Mouse (Mus musculus): ENCODE results near the gene Rubcn.
A peak's percentile ranks its signal among the peaks of the same experiment; 100 is the strongest.

Rubcn gene

GRCm38 (mm10) chr16:32870231-32870630 lies 7.3 kb downstream of the Rubcn start:
- DNase-seq (ENCODE audit: low spot score), result no peak

- peak; percentile 70 for DNase-seq (ENCODE audit: low spot score)
Measured at GRCm38 (mm10) chr16:32867919-32868552, 9.5 kb downstream of the Rubcn start.

GRCm38 (mm10) chr16:32866713-32867112 lies 10.9 kb downstream of the Rubcn start:
- DNase-seq (ENCODE audit: low spot score), result no peak

GRCm38 (mm10) chr16:32865401-32865800 lies 12.2 kb downstream of the Rubcn start:
- no peak for DNase-seq (ENCODE audit: low spot score)

- DNase-seq (ENCODE audit: low spot score), result no peak
Measured at GRCm38 (mm10) chr16:32861813-32862385, 15.7 kb downstream of the Rubcn start.

GRCm38 (mm10) chr16:32858771-32859636 lies 18.6 kb downstream of the Rubcn start:
- peak; percentile 46 for DNase-seq (ENCODE audit: low spot score)

GRCm38 (mm10) chr16:32858356-32858755 lies 19.2 kb downstream of the Rubcn start:
- no peak for DNase-seq (ENCODE audit: low spot score)

- no peak for DNase-seq (ENCODE audit: low spot score)
Measured at GRCm38 (mm10) chr16:32856751-32857150, 20.8 kb downstream of the Rubcn start.

GRCm38 (mm10) chr16:32854050-32854571 lies 23.5 kb downstream of the Rubcn start:
- no peak for DNase-seq (ENCODE audit: low spot score)

- no peak for DNase-seq (ENCODE audit: low spot score)
Measured at GRCm38 (mm10) chr16:32853492-32854049, 24.0 kb downstream of the Rubcn start.

- DNase-seq (ENCODE audit: low spot score), result no peak
Measured at GRCm38 (mm10) chr16:32849042-32849830, 28.3 kb downstream of the Rubcn start.

- DNase-seq (ENCODE audit: low spot score), result no peak
Measured at GRCm38 (mm10) chr16:32847103-32847502, 30.5 kb downstream of the Rubcn start.

GRCm38 (mm10) chr16:32831501-32831900 lies 46.1 kb downstream of the Rubcn start:
- DNase-seq (ENCODE audit: low spot score), result no peak

GRCm38 (mm10) chr16:32829104-32829503 lies 48.5 kb downstream of the Rubcn start:
- no peak for DNase-seq (ENCODE audit: low spot score)

GRCm38 (mm10) chr16:32826521-32826920 lies 51.0 kb downstream of the Rubcn start:
- no peak for DNase-seq (ENCODE audit: low spot score)

GRCm38 (mm10) chr16:32825380-32825779 lies 52.2 kb downstream of the Rubcn start:
- no peak for DNase-seq (ENCODE audit: low spot score)

- no peak for DNase-seq (ENCODE audit: low spot score)
Measured at GRCm38 (mm10) chr16:32824061-32824460, 53.5 kb downstream of the Rubcn start.

- DNase-seq (ENCODE audit: low spot score), result no peak
Measured at GRCm38 (mm10) chr16:32823487-32823886, 54.1 kb downstream of the Rubcn start.

GRCm38 (mm10) chr16:32822881-32823280 lies 54.7 kb downstream of the Rubcn start:
- DNase-seq (ENCODE audit: low spot score), result no peak

- no peak for DNase-seq (ENCODE audit: low spot score)
Measured at GRCm38 (mm10) chr16:32822450-32822827, 55.1 kb downstream of the Rubcn start.

- DNase-seq (ENCODE audit: low spot score), result peak; percentile 30
Measured at GRCm38 (mm10) chr16:32821772-32822449, 55.7 kb downstream of the Rubcn start.
